In the genomic region with DNA sequence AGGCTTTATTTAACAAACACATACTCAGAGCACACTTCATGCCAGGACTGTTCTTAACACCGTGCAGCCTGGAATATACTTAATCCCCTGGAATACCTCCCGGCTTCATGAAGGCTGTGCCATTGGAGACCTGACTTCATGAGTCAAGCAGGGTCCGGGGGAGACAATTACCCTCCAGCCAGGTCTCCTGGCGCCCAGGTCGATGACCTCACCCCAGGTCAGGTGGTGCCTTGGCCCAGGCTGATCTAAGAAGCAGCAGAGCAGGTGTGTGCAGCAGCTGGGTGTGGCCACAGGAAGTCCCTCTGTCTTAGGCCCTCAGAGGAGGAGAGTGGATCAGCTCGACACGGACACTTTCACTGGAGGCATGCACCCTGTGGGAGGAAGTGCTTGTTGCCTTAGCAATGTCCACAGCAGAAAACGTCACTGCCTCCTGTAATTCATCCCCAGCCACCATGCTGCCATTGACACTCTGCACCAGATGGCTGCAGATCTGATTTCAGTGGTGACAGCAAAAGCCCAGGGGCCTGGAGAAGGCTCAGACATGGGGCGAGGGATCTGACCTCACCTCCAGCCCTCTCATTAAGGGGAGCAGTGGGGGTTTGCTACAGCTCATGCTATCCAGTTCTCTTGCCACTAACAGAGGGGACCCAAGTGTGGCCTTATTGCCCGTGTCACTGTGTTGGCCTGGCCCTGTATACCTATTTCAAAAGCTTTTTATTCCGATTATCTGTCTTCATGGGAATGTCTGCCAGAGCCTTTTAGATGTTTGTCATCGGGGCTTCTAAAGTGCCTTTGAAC, we compare ENCODE assay signal across 7 mouse cellular contexts.
DNase-seq lines count a peak whose midpoint lies in the region; ATAC-seq and TF ChIP-seq lines count a peak whose summit lies in the region.

No protein-coding gene starts in this region.

- 59% methylated on average over 12 of the region's 12 CpGs for WGBS in thymus, adult 2 months
- 46% methylated on average over 12 of the region's 12 CpGs for WGBS in hindbrain, embryonic 12.5 days

- peak overlapping the region; percentile 44 for H3K27ac ChIP-seq in thymus, adult 2 months (ENCODE audit: control insufficient read depth, insufficient read depth, low read length)
- H3K27ac ChIP-seq in hindbrain, embryonic 12.5 days = no peak overlapping the region; the same call in 1 of the 2 replicates

- no peak overlapping the region for H3K9ac ChIP-seq in hindbrain, embryonic 12.5 days

- no peak for TF ChIP-seq POLR2A in thymus, adult 2 months (IDR thresholded peaks at IDR 0.05; ENCODE audit: control insufficient read depth, extremely low read depth, insufficient read depth, low read length, poor library complexity)

- H3K4me3 ChIP-seq in thymus, adult 2 months (ENCODE audit: control insufficient read depth, insufficient read depth, low read length) = no peak overlapping the region
- H3K4me3 ChIP-seq in hindbrain, embryonic 12.5 days = no peak overlapping the region

- no peak for TF ChIP-seq CTCF in thymus, adult 2 months (IDR thresholded peaks at IDR 0.05; ENCODE audit: borderline replicate concordance, control insufficient read depth, extremely low read depth, insufficient read depth, low read length, poor library complexity)

- no peaks in the 10 kb centered on the region for H3K9me3 ChIP-seq in hindbrain, embryonic 12.5 days (replicated peaks)

- no peak for DNase-seq in thymus, adult 2 months
- DNase-seq in thymus, postnatal 4 days = no peak
- DNase-seq in lung, postnatal 10 days = peak; percentile 63
- no peak for DNase-seq in adrenal gland, adult 2 months
- DNase-seq in c-Kit-positive CD71-positive TER-119-positive erythroid progenitor cells, embryonic 14.5 days (ENCODE audit: low spot score) = no peak
- no peak for DNase-seq in left cerebral cortex, adult 18-20 months (ENCODE audit: low spot score in 2 of 2)

- H3K4me1 ChIP-seq in thymus, adult 2 months (replicated peaks; ENCODE audit: control insufficient read depth, insufficient read depth, low read length) = peaks cover 28% of the 10 kb centered on the region
- H3K4me1 ChIP-seq in hindbrain, embryonic 12.5 days = peaks cover 6% of the 10 kb centered on the region

- no peaks in the 10 kb centered on the region for H3K36me3 ChIP-seq in thymus, adult 2 months (ENCODE audit: control insufficient read depth, insufficient read depth, low read length)
- H3K36me3 ChIP-seq in hindbrain, embryonic 12.5 days = no peaks in the 10 kb centered on the region

- no peak overlapping the region for H3K4me2 ChIP-seq in hindbrain, embryonic 12.5 days (replicated peaks)

- ATAC-seq in hindbrain, embryonic 12.5 days (ENCODE audit: low FRiP score) = peak; percentile 44; the same call in 1 of the 2 replicates

- no peaks in the 10 kb centered on the region for H3K27me3 ChIP-seq in thymus, adult 2 months (ENCODE audit: control insufficient read depth, insufficient read depth, low read length)
- H3K27me3 ChIP-seq in hindbrain, embryonic 12.5 days = no peaks in the 10 kb centered on the region
